Mouse (Mus musculus): Measurements from ENCODE around the gene Vmn1r33. TPM values are rescaled to one million over a fixed set of nuclear protein-coding genes. Genes with fewer than 3 reads are reported as not detected.
A peak's percentile ranks its signal among the peaks of the same experiment; 100 is the strongest.
"Not testable (repeated sequence)": the region's sequence is repeated elsewhere in the genome, so short reads cannot be mapped to it uniquely, and the experiment has no call there.

The Vmn1r33 gene
- not detected in 2 replicates for total RNA-seq (2017)

DNA sequence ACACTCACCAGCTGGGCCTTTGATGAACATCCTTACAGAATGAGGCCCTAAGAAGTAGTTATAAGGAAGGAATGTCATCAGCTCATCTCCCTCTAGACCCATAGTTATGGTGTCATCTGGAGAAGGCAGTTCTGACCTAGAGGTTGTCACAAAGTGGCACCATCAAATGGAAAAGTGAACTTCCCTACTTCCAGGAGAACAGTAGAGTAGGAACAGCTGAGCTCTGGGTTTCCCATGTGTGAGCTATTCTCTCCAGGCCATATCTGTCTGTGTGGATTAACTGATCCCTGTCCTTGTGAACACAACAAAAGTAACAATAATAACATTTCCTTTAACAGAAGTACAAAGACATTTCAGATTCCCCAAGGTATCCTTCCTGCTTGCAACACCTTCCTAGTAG, at the start of gene Vmn1r33:
Vmn1r33 (minus strand) TSS at position 101 of the 400 bp plus-strand sequence.
- ATAC-seq (replicated peaks; ENCODE audit: low read depth, poor library complexity, severe bottlenecking) = not testable (repeated sequence)

DNA sequence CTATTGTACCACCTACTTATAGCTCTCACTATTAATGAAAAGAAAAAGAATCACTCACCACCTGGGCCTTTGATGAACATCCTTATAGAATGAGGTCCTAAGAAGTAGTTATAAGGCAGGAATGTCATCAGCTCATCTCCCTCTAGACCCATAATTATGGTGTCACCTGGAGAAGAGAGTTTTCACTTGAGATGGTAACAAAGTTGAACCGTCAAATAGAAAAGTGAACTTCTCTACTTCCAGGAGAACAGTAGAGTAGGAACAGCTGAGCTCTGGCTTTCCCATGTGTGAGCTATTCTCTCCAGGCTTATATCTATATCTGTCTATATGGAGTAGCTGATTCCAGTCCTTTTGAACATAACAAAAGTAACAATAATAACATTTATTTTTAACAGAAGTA, 25.7 kb upstream of the Vmn1r33 start, which contains the start of gene Vmn1r34:
Vmn1r34 (minus strand) TSS at position 101 of the 400 bp plus-strand sequence.
- no peak for ATAC-seq (replicated peaks; ENCODE audit: low read depth, poor library complexity, severe bottlenecking)

DNA sequence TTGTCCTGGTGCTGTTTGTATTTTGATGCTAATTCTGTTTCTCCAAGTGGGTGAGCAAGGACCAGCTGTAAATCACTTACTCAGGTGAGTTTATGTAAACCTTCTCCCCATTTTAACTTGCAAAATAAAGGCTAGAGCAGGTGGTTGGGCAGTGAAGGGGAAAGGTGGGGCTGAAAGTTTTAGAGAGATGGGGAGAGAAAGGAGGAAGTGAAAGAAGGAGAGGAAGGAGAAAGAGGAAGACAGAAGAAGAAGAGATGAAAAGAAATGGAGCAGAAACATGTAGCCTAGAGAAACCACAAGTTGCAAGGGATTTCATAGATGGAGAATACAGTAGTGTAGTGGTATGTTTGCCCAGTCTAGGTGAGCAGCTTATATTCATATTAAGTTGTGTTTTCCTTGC, 22.3 kb downstream of the Vmn1r33 start:
- ATAC-seq (replicated peaks; ENCODE audit: low read depth, poor library complexity, severe bottlenecking) = peak; percentile 42; the same call in 1 of the 2 replicates

Other genes with a start within 250 kb of the Vmn1r33 start
- gene Mad2l1, start 82.9 kb downstream of the Vmn1r33 start, total RNA-seq (2017) = 109 and 113 TPM in 2 replicates
- not detected in 2 replicates for gene Vmn1r32, start 58.2 kb downstream of the Vmn1r33 start, total RNA-seq (2017)
- not detected in 2 replicates for gene Vmn1r34, start 25.6 kb upstream of the Vmn1r33 start, total RNA-seq (2017)
- not detected in 2 replicates for gene Vmn1r35, start 67.6 kb upstream of the Vmn1r33 start, total RNA-seq (2017)
- not detected in 2 replicates for gene Vmn1r36, start 100.9 kb upstream of the Vmn1r33 start, total RNA-seq (2017)
- gene Vmn1r37, start 111.1 kb upstream of the Vmn1r33 start, total RNA-seq (2017) = not detected in 2 replicates
- gene Vmn1r38, start 164.3 kb upstream of the Vmn1r33 start, total RNA-seq (2017) = not detected in 2 replicates
- not detected in 2 replicates for gene Vmn1r39, start 192.3 kb upstream of the Vmn1r33 start, total RNA-seq (2017)

All from common myeloid progenitor, adult 5-6 weeks (primary cell).